Mouse (Mus musculus): ENCODE results near the gene Zdhhc24. TPM values are rescaled to one million over a fixed set of nuclear protein-coding genes. Genes with fewer than 3 reads are reported as not detected.
A peak's percentile ranks its signal among the peaks of the same experiment; 100 is the strongest.

Gene Zdhhc24
- polyA plus RNA-seq, 1 experiment from 2014 or later, result 17.7 TPM

DNA sequence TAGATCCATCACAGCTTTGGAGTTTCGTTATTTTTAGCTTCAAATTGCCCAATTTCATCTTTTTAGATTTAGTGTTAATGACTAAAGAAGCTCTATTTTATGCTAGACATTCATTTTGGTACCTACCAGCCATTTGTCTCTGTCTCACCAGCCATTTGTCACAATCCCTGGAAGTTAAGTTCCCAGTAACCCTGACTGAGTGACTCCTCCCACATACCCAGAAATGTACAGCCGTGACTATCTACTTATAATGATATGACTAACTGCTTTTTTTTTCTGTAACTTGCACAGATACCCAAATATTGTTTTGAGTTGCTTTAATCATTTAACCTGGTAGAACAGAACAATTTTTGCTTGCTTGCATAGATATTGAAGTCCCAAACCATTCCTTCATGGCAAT, 32.6 kb upstream of the Zdhhc24 start:
- Histone ChIP-seq H3K27ac (no peak overlapping the region), H3K4me3 (replicated peaks; ENCODE audit: low read length) (no peak overlapping the region), H3K4me1 (replicated peaks; ENCODE audit: control insufficient read depth, insufficient read depth, low read length) (no peaks in the 10 kb centered on the region), H3K36me3 (replicated peaks; ENCODE audit: control insufficient read depth, insufficient read depth) (no peaks in the 10 kb centered on the region), H3K27me3 (ENCODE audit: control insufficient read depth, insufficient read depth, low read length) (peaks cover 11% of the 10 kb centered on the region), H3K9ac (no peak overlapping the region), H3K4me2 (replicated peaks) (no peak overlapping the region), H3K9me3 (ENCODE audit: control insufficient read depth, low read length) (no peaks in the 10 kb centered on the region)
- ATAC-seq (ENCODE audit: low FRiP score), result no peak
- WGBS, result 76% methylated on average over 2 of the region's 2 CpGs
- no peak for DNase-seq (ENCODE audit: low spot score)

- H3K4me1 ChIP-seq (replicated peaks; ENCODE audit: control insufficient read depth, insufficient read depth, low read length), result no peaks in the 10 kb centered on the region
- H3K9ac ChIP-seq, result no peak overlapping the region
- H3K27ac ChIP-seq, result no peak overlapping the region
- no peak overlapping the region for H3K4me3 ChIP-seq (replicated peaks; ENCODE audit: low read length)
- H3K4me2 ChIP-seq (replicated peaks), result no peak overlapping the region
- no peaks in the 10 kb centered on the region for H3K9me3 ChIP-seq (ENCODE audit: control insufficient read depth, low read length)
- ATAC-seq (ENCODE audit: low FRiP score), result no peak
- H3K27me3 ChIP-seq (ENCODE audit: control insufficient read depth, insufficient read depth, low read length), result no peaks in the 10 kb centered on the region; the same call in 1 of the 2 replicates
- no peaks in the 10 kb centered on the region for H3K36me3 ChIP-seq (replicated peaks; ENCODE audit: control insufficient read depth, insufficient read depth)
- 45% methylated on average over 7 of the region's 7 CpGs for WGBS
- DNase-seq (ENCODE audit: low spot score), result no peak
Measured at GRCm38 (mm10) chr19:4847490-4847889, 31.0 kb upstream of the Zdhhc24 start.

- Histone ChIP-seq H3K9me3 (ENCODE audit: control insufficient read depth, low read length) (no peaks in the 10 kb centered on the region), H3K36me3 (replicated peaks; ENCODE audit: control insufficient read depth, insufficient read depth) (no peaks in the 10 kb centered on the region), H3K4me1 (replicated peaks; ENCODE audit: control insufficient read depth, insufficient read depth, low read length) (no peaks in the 10 kb centered on the region), H3K27me3 (ENCODE audit: control insufficient read depth, insufficient read depth, low read length) (no peaks in the 10 kb centered on the region), H3K27ac (no peak overlapping the region), H3K9ac (no peak overlapping the region), H3K4me3 (replicated peaks; ENCODE audit: low read length) (no peak overlapping the region), H3K4me2 (replicated peaks) (no peak overlapping the region)
- WGBS, result 49% methylated on average over 4 of the region's 4 CpGs
- DNase-seq (ENCODE audit: low spot score), result no peak
- ATAC-seq (ENCODE audit: low FRiP score), result no peak
Measured at GRCm38 (mm10) chr19:4849800-4850199, 28.7 kb upstream of the Zdhhc24 start.

GRCm38 (mm10) chr19:4850281-4850680, 28.2 kb upstream of the Zdhhc24 start:
- no peaks in the 10 kb centered on the region for H3K4me1 ChIP-seq (replicated peaks; ENCODE audit: control insufficient read depth, insufficient read depth, low read length)
- H3K9ac ChIP-seq, result no peak overlapping the region
- H3K27ac ChIP-seq, result no peak overlapping the region
- no peaks in the 10 kb centered on the region for H3K9me3 ChIP-seq (ENCODE audit: control insufficient read depth, low read length)
- no peak for ATAC-seq (ENCODE audit: low FRiP score)
- H3K4me2 ChIP-seq (replicated peaks), result no peak overlapping the region
- DNase-seq (ENCODE audit: low spot score), result no peak
- WGBS, result 43% methylated on average over 5 of the region's 5 CpGs
- H3K36me3 ChIP-seq (replicated peaks; ENCODE audit: control insufficient read depth, insufficient read depth), result no peaks in the 10 kb centered on the region
- H3K4me3 ChIP-seq (replicated peaks; ENCODE audit: low read length), result no peak overlapping the region
- no peaks in the 10 kb centered on the region for H3K27me3 ChIP-seq (ENCODE audit: control insufficient read depth, insufficient read depth, low read length)

DNA sequence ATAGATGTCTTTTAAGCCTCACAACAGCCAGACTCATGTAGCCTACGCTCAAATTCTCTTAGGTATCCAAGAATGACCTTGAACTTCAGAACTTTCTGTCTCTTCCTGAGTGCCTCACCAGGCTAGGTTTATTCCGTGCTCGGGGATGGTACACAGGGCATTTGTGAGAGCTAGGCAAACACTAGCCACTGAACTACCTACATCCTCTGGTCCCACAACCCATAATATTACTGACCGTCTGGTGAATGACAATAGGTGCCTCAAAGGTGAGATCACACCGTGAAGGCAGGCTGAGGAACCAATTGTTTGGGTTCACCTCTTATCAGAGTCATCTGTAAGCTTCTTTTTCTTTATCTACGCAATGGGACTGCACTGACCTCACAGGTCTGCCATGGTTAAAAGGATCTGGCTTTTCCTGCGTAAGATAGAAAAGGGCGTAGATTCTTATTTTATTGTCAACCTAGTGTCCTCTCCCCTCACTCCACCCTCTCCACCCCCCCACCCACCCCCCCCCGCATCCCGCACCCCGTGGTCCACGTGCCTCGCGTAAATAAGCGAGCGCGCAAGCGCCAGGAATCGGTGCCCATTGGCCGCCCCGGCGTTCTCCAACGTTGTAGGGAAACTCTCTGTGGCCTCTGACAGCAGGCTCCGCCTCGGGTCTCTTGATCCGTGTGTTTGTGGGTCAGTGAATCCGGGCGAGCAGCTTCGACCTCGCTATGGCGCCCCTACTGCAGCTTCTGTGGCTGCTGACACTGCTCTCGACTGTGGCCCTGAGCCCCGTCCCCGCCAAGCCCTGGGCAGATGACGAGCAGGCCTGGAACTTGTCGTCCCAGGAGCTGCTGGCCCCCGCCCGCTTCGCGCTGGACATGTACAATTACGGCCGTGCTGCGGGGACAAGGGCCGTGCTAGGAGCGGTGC, 23.7 kb upstream of the Zdhhc24 start, which contains the start of gene Ctsf:
Ctsf (plus strand) TSS at position 579 of the 918 bp plus-strand sequence.
- Histone ChIP-seq H3K27ac (no peak within 1 kb of the TSS), H3K9me3 (ENCODE audit: control insufficient read depth, low read length) (no peaks in the 10 kb centered on the region), H3K4me3 (replicated peaks; ENCODE audit: low read length) (peak within 1 kb of the TSS; percentile 59), H3K4me2 (replicated peaks) (peak within 1 kb of the TSS; percentile 66), H3K27me3 (ENCODE audit: control insufficient read depth, insufficient read depth, low read length) (no peaks in the 10 kb centered on the region), H3K9ac (peak within 1 kb of the TSS; percentile 71), H3K36me3 (replicated peaks; ENCODE audit: control insufficient read depth, insufficient read depth) (peaks cover 17% of the 10 kb centered on the region), H3K4me1 (replicated peaks; ENCODE audit: control insufficient read depth, insufficient read depth, low read length) (peaks cover 7% of the 10 kb centered on the region; the same call in 1 of the 2 replicates)
- peak; percentile 92 for ATAC-seq (ENCODE audit: low FRiP score)
- DNase-seq (ENCODE audit: low spot score), result peak; percentile 84
- 4% methylated on average over 45 of the region's 45 CpGs for WGBS

DNA sequence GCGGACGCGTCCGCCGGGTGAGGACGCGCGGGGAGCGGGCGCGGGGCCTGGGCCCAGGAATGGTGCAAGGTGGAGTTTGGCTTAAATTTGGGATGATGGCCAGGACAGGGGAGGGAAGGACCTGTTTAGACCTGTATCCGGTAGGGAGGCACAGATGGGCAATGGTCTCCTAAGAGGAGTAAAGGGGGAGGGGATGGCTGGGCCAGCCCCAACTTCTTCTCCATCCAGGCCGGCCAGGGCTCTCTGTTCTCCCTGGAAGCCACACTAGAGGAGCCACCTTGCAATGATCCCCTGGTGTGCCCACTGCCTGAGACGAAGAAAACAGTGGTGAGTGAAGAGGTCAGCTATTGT, 23.0 kb upstream of the Zdhhc24 start:
- no peak for DNase-seq (ENCODE audit: low spot score)
- peak overlapping the region; percentile 71 for H3K9ac ChIP-seq
- H3K27ac ChIP-seq, result no peak overlapping the region
- no peaks in the 10 kb centered on the region for H3K9me3 ChIP-seq (ENCODE audit: control insufficient read depth, low read length)
- H3K27me3 ChIP-seq (ENCODE audit: control insufficient read depth, insufficient read depth, low read length), result no peaks in the 10 kb centered on the region
- peak overlapping the region; percentile 59 for H3K4me3 ChIP-seq (replicated peaks; ENCODE audit: low read length)
- peaks cover 20% of the 10 kb centered on the region for H3K36me3 ChIP-seq (replicated peaks; ENCODE audit: control insufficient read depth, insufficient read depth)
- peak overlapping the region; percentile 66 for H3K4me2 ChIP-seq (replicated peaks)
- WGBS, result 1% methylated on average over 14 of the region's 14 CpGs
- no peak for ATAC-seq (ENCODE audit: low FRiP score)
- peaks cover 7% of the 10 kb centered on the region; the same call in 1 of the 2 replicates for H3K4me1 ChIP-seq (replicated peaks; ENCODE audit: control insufficient read depth, insufficient read depth, low read length)

GRCm38 (mm10) chr19:4855951-4856350, 22.5 kb upstream of the Zdhhc24 start:
- Histone ChIP-seq H3K4me3 (replicated peaks; ENCODE audit: low read length) (peak overlapping the region; percentile 59; the same call in 1 of the 2 replicates), H3K36me3 (replicated peaks; ENCODE audit: control insufficient read depth, insufficient read depth) (peaks cover 20% of the 10 kb centered on the region), H3K9me3 (ENCODE audit: control insufficient read depth, low read length) (no peaks in the 10 kb centered on the region), H3K4me1 (replicated peaks; ENCODE audit: control insufficient read depth, insufficient read depth, low read length) (peaks cover 7% of the 10 kb centered on the region; the same call in 1 of the 2 replicates), H3K4me2 (replicated peaks) (peak overlapping the region; percentile 66), H3K27ac (no peak overlapping the region), H3K27me3 (ENCODE audit: control insufficient read depth, insufficient read depth, low read length) (no peaks in the 10 kb centered on the region), H3K9ac (no peak overlapping the region)
- no peak for DNase-seq (ENCODE audit: low spot score)
- 71% methylated on average over 4 of the region's 4 CpGs for WGBS
- ATAC-seq (ENCODE audit: low FRiP score), result no peak

DNA sequence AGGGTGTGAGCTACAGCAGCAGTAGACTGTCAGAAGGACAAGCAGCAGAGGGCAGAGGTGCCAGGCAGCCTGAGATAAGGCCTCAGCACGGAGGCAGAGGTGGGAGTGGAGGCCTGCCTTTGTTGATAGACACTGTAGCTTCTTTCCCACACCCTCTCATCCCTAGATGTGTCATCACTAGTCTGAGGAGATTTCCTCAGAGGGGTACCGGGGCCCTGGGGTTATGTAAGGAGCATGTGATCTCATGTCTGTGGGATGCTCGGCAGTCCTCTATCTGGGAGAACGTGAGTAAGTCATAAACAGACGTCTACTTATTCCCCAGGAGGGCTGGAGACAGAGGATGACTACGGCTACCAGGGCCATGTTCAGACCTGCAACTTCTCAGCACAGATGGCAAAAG, 19.4 kb upstream of the Zdhhc24 start:
- 78% methylated on average over 6 of the region's 6 CpGs for WGBS
- no peak overlapping the region for H3K4me2 ChIP-seq (replicated peaks)
- H3K4me1 ChIP-seq (replicated peaks; ENCODE audit: control insufficient read depth, insufficient read depth, low read length), result peaks cover 7% of the 10 kb centered on the region; the same call in 1 of the 2 replicates
- DNase-seq (ENCODE audit: low spot score), result no peak
- H3K27ac ChIP-seq, result no peak overlapping the region
- H3K4me3 ChIP-seq (replicated peaks; ENCODE audit: low read length), result no peak overlapping the region
- H3K36me3 ChIP-seq (replicated peaks; ENCODE audit: control insufficient read depth, insufficient read depth), result peaks cover 20% of the 10 kb centered on the region
- no peak overlapping the region for H3K9ac ChIP-seq
- no peak for ATAC-seq (ENCODE audit: low FRiP score)
- no peaks in the 10 kb centered on the region for H3K27me3 ChIP-seq (ENCODE audit: control insufficient read depth, insufficient read depth, low read length)
- no peaks in the 10 kb centered on the region for H3K9me3 ChIP-seq (ENCODE audit: control insufficient read depth, low read length)

- Histone ChIP-seq H3K4me3 (replicated peaks; ENCODE audit: low read length) (no peak overlapping the region), H3K9me3 (ENCODE audit: control insufficient read depth, low read length) (no peaks in the 10 kb centered on the region), H3K4me1 (replicated peaks; ENCODE audit: control insufficient read depth, insufficient read depth, low read length) (no peaks in the 10 kb centered on the region), H3K27ac (no peak overlapping the region), H3K4me2 (replicated peaks) (no peak overlapping the region), H3K36me3 (replicated peaks; ENCODE audit: control insufficient read depth, insufficient read depth) (peaks cover 13% of the 10 kb centered on the region), H3K27me3 (ENCODE audit: control insufficient read depth, insufficient read depth, low read length) (no peaks in the 10 kb centered on the region), H3K9ac (no peak overlapping the region)
- DNase-seq (ENCODE audit: low spot score) (no peak), ATAC-seq (ENCODE audit: low FRiP score) (no peak)
- WGBS, result 53% methylated on average over 6 of the region's 6 CpGs
Measured at GRCm38 (mm10) chr19:4863048-4863447, 15.4 kb upstream of the Zdhhc24 start.

All from hindbrain, embryonic 14.5 days (tissue).